Mouse (Mus musculus): ENCODE measurements around the gene Ppp1r15b. TPM values are rescaled to one million over a fixed set of nuclear protein-coding genes. Genes with fewer than 3 reads are reported as not detected.

Ppp1r15b gene
- total RNA-seq, 2 experiments from 2014 or later = 44.6 to 49.3 TPM

- DNase-seq (ENCODE audit: low spot score in 2 of 2) = no peak
These were observed 57.2 kb downstream of the Ppp1r15b start for GRCm38 (mm10) chr1:133187948-133188680.

- DNase-seq (ENCODE audit: low spot score in 2 of 2) = no peak
These were observed 57.8 kb downstream of the Ppp1r15b start for GRCm38 (mm10) chr1:133188719-133189118.

Other genes with a start within 250 kb of the Ppp1r15b start
- 10 to 100 TPM; 76.8 to 77.9 TPM for gene Mdm4, start 100.6 kb upstream of the Ppp1r15b start, total RNA-seq (2021)
- gene Pik3c2b, start 85.5 kb upstream of the Ppp1r15b start, total RNA-seq (2021) = 10 to 100 TPM; 14.6 to 15.2 TPM
- gene Plekha6, start 33.1 kb downstream of the Ppp1r15b start, total RNA-seq (2021) = 10 to 100 TPM; 78.2 to 91.1 TPM
- gene Golt1a, start 178.7 kb downstream of the Ppp1r15b start, total RNA-seq (2021) = 1 to 10 TPM in 1 of 2 experiments, not detected in 1; 1.1 TPM
- not detected for gene Kiss1, start 190.7 kb downstream of the Ppp1r15b start, total RNA-seq (2021)
- not detected for gene Ren1, start 219.4 kb downstream of the Ppp1r15b start, total RNA-seq (2021)
- 10 to 100 TPM; 11.2 to 11.6 TPM for gene Etnk2, start 232.4 kb downstream of the Ppp1r15b start, total RNA-seq (2021)

Data from left cerebral cortex, adult 18-20 months (tissue).